ENCODE assay signal across 23 mouse cellular contexts in genomic region chr9:115661834-115662425, GRCm38 (mm10).
DNase-seq lines count a peak whose midpoint lies in the region; ATAC-seq and TF ChIP-seq lines count a peak whose summit lies in the region.
"Had no signal": no experiment of that assay in that cellular context is flagged by ENCODE, and none has a peak within 500 bp of the region (broad histone marks: within the 10 kb centered on the region; RNA-seq: fewer than 3 reads in every experiment).

No protein-coding gene starts in this region.

- H3K9me3 ChIP-seq in heart, embryonic 11.5 days (replicated peaks; ENCODE audit: control insufficient read depth, low read length), result no peaks in the 10 kb centered on the region
- no peaks in the 10 kb centered on the region for H3K9me3 ChIP-seq in midbrain, embryonic 16.5 days (replicated peaks; ENCODE audit: control insufficient read depth, low read length, poor library complexity, severe bottlenecking)
- H3K9me3 ChIP-seq: heart, embryonic 13.5 days; hindbrain, embryonic 12.5 days; limb, embryonic 15.5 days; liver, embryonic 15.5 days; lung, embryonic 15.5 days had no signal

- no peak overlapping the region for H3K9ac ChIP-seq in heart, embryonic 11.5 days (ENCODE audit: low read depth, low read length)
- no peak overlapping the region for H3K9ac ChIP-seq in midbrain, embryonic 16.5 days (ENCODE audit: low read depth, low read length)
- H3K9ac ChIP-seq: forebrain, embryonic 15.5 days; heart, embryonic 13.5 days; hindbrain, embryonic 12.5 days; limb, embryonic 15.5 days; liver, embryonic 15.5 days; lung, embryonic 15.5 days had no signal

- no peaks in the 10 kb centered on the region for H3K36me3 ChIP-seq in heart, embryonic 11.5 days (ENCODE audit: control insufficient read depth, insufficient read depth, low read length)
- no peaks in the 10 kb centered on the region for H3K36me3 ChIP-seq in midbrain, embryonic 16.5 days (ENCODE audit: control insufficient read depth, insufficient read depth, low read length)
- H3K36me3 ChIP-seq: forebrain, embryonic 15.5 days; heart, embryonic 13.5 days; hindbrain, embryonic 12.5 days; limb, embryonic 15.5 days; liver, embryonic 15.5 days; lung, embryonic 15.5 days had no signal

- H3K4me2 ChIP-seq in heart, embryonic 11.5 days, result no peak overlapping the region
- H3K4me2 ChIP-seq in midbrain, embryonic 16.5 days (ENCODE audit: low read length), result no peak overlapping the region
- H3K4me2 ChIP-seq: forebrain, embryonic 15.5 days; heart, embryonic 13.5 days; hindbrain, embryonic 12.5 days; limb, embryonic 15.5 days; liver, embryonic 15.5 days; lung, embryonic 15.5 days had no signal

- DNase-seq in embryo, embryonic 10 days (ENCODE audit: low spot score), result peak; percentile 16
- DNase-seq in embryo, embryonic 9.5 days (ENCODE audit: extremely low spot score), result no peak
- DNase-seq in Patski (ENCODE audit: low read depth, low spot score), result peak; percentile 44
- DNase-seq in kidney, adult 9 months, result peak; percentile 90
- peak; percentile 18 for DNase-seq in kidney, postnatal 14 days
- no peak for DNase-seq in right cerebral cortex, postnatal 25 days
- DNase-seq: adrenal gland, postnatal 25 days; cerebellum, adult 11 months; cerebellum, postnatal 25 days; embryo, embryonic 11 days; gastrocnemius, postnatal 14 days; heart, adult 11 months; left cerebral cortex, postnatal 4 days; lung, postnatal 36 days; thymus, postnatal 14 days had no signal

- ATAC-seq in Patski, result no peak
- no peak for ATAC-seq in heart, embryonic 11.5 days (replicated peaks; ENCODE audit: insufficient number of reproducible peaks, low FRiP score, low TSS enrichment)
- ATAC-seq in midbrain, embryonic 16.5 days, result no peak
- ATAC-seq: forebrain, embryonic 15.5 days had no signal

- H3K27ac ChIP-seq in heart, embryonic 11.5 days (ENCODE audit: low read depth, low read length), result no peak overlapping the region
- H3K27ac ChIP-seq in midbrain, embryonic 16.5 days (ENCODE audit: low read length), result no peak overlapping the region
- H3K27ac ChIP-seq: forebrain, embryonic 15.5 days; heart, embryonic 13.5 days; hindbrain, embryonic 12.5 days; limb, embryonic 15.5 days; liver, embryonic 15.5 days; lung, embryonic 15.5 days had no signal

- TF ChIP-seq CTCF in Patski (IDR thresholded peaks at IDR 0.05), result no peak

- WGBS in heart, embryonic 11.5 days (ENCODE audit: insufficient replicate concordance), result 76% methylated on average over 5 of the region's 5 CpGs
- WGBS in midbrain, embryonic 16.5 days, result 25% methylated on average over 5 of the region's 5 CpGs

- in situ Hi-C loops in Patski (cut with MboI; ENCODE audit: low pct_unique_long_range_greater_than_20kb), result no loop called here

- CTCF ChIA-PET in Patski (lab: Charles Lee), result no interaction called here

- POLR2A ChIA-PET in Patski (lab: Charles Lee), result no interaction called here

- peaks cover 3% of the 10 kb centered on the region for H3K27me3 ChIP-seq in Patski
- no peaks in the 10 kb centered on the region for H3K27me3 ChIP-seq in heart, embryonic 11.5 days (ENCODE audit: control insufficient read depth, insufficient read depth, low read length)
- H3K27me3 ChIP-seq in midbrain, embryonic 16.5 days (ENCODE audit: control insufficient read depth, insufficient read depth, low read depth, low read length), result no peaks in the 10 kb centered on the region
- H3K27me3 ChIP-seq: forebrain, embryonic 15.5 days; heart, embryonic 13.5 days; hindbrain, embryonic 12.5 days; limb, embryonic 15.5 days; liver, embryonic 15.5 days; lung, embryonic 15.5 days had no signal

- H3K4me1 ChIP-seq in heart, embryonic 11.5 days (ENCODE audit: control insufficient read depth, insufficient read depth, low read length), result peaks cover 3% of the 10 kb centered on the region; the same call in 1 of the 2 replicates
- peaks cover 3% of the 10 kb centered on the region; the same call in 1 of the 2 replicates for H3K4me1 ChIP-seq in midbrain, embryonic 16.5 days (ENCODE audit: control insufficient read depth, insufficient read depth, low read length)
- H3K4me1 ChIP-seq: forebrain, embryonic 15.5 days; limb, embryonic 15.5 days; liver, embryonic 15.5 days had no signal

- no peak overlapping the region for H3K4me3 ChIP-seq in heart, embryonic 11.5 days (ENCODE audit: low read depth, low read length)
- no peak overlapping the region for H3K4me3 ChIP-seq in midbrain, embryonic 16.5 days (ENCODE audit: low read depth, low read length)
- H3K4me3 ChIP-seq: forebrain, embryonic 15.5 days; heart, embryonic 13.5 days; hindbrain, embryonic 12.5 days; limb, embryonic 15.5 days; liver, embryonic 15.5 days; lung, embryonic 15.5 days had no signal

Comparison
In these comparisons a context has a peak if more than half of its experiments do, and no peak if none do; other contexts are left out.
1. DNase-seq: peak in embryo, embryonic 10 days (single experiment), Patski (single experiment), kidney, adult 9 months (single experiment) and kidney, postnatal 14 days (single experiment); none in embryo, embryonic 9.5 days (single experiment) and right cerebral cortex, postnatal 25 days (single experiment).